Mouse (Mus musculus) testis, adult 2 months (tissue): Measurements from ENCODE around the gene Kdm2a.

Experiments
- CTCF ChIP-seq: fragments of 200-500 bp; IDR thresholded peaks from 2 replicates; pipeline ENCODE4 v1.5.1; 2012; ENCODE audit warnings: low read depth, mild to moderate bottlenecking, inconsistent platforms, low read length, moderate library complexity; ENCODE audit not compliant: control insufficient read depth, insufficient read depth, insufficient replicate concordance
- POLR2A ChIP-seq: fragments of 200-500 bp; IDR thresholded peaks from 2 replicates; pipeline ENCODE4 v1.6.1; 2012; ENCODE audit warnings: low read depth, mild to moderate bottlenecking, inconsistent platforms, low read length, moderate library complexity; ENCODE audit not compliant: control insufficient read depth

- TF ChIP-seq POLR2A (no peak), CTCF (no peak)
Measured at GRCm38 (mm10) chr19:4330603-4331002, 67.5 kb downstream of the Kdm2a start.
